Mouse (Mus musculus) liver, postnatal 0 days (tissue): Measurements from ENCODE around the gene Tjp3.

Source experiments
- CTCF ChIP-seq: sonication (generic); IDR thresholded peaks from 2 replicates; pipeline ENCODE4 v1.5.1; 2016; ENCODE audit warnings: antibody characterized with exemption, low read depth
- EP300 ChIP-seq: IDR thresholded peaks from 2 replicates; pipeline ENCODE4 v1.6.1; 2016; ENCODE audit warnings: antibody characterized with exemption, low read depth, mild to moderate bottlenecking

DNA sequence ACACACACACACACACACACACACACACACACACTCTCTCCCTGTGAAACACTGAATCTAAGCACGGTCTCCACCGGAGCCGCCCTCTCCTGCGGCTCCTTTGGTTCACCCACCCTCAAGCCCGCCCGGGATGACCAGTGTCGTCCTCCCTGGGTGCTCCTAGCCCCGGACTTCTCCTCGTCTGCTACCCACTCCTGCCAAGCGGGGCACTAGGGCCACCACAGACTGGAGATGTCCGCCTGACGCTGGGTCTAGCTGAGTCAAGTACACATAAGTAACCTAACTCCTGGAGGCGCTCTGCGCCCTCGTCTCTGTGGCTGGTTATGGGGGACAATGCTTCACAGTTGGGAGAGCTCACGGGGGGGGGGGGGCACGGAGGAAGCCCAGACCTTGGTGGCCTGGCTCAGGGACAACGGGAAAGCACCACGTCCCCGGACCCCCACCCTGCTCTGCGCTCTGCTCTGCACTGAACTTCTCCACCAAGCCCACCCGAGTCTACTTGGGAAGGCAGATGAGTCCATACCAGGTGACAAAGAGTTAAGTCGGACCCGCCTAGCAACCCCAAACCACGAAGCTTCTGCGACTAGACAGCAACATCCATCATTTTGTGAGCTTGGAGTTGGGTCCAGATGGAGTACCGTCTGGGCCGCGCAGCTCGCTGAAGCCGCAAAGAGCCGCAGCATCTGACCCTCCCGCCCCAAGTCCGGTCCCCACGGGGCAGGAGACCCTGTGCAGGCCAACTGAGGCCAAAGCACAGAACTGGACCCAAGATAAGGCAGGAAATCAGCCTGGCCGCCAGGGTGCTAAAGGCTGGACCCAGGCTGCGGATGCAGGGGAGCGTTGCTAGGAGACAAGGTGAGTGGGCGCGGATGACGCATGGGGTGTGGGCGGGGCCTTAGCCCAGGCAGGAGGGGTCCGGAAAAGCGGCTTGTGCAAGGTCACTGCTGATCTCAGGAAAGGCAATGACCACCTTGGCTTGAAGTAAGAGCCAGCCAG is 38.7 kb downstream of the Tjp3 start, which contains the start of gene Matk:
- TF ChIP-seq EP300 (no peak), CTCF (no peak)
